Mouse (Mus musculus): Measurements from ENCODE around the gene Gm49387. TPM values are rescaled to one million over a fixed set of nuclear protein-coding genes. Genes with fewer than 3 reads are reported as not detected.
A peak's percentile ranks its signal among the peaks of the same experiment; 100 is the strongest.
"Not testable (repeated sequence)": the region's sequence is repeated elsewhere in the genome, so short reads cannot be mapped to it uniquely, and the experiment has no call there.

The Gm49387 gene
- total RNA-seq, 1 experiment from 2014 or later: not detected

- peak; percentile 13; the same call in 1 of the 2 replicates for ATAC-seq (replicated peaks; ENCODE audit: low read depth, poor library complexity, severe bottlenecking)
Observed at GRCm38 (mm10) chr14:31644931-31645547, 4.4 kb upstream of the Gm49387 start.

GRCm38 (mm10) chr14:31644183-31644830 lies 3.6 kb upstream of the Gm49387 start:
- ATAC-seq (replicated peaks; ENCODE audit: low read depth, poor library complexity, severe bottlenecking): no peak

DNA sequence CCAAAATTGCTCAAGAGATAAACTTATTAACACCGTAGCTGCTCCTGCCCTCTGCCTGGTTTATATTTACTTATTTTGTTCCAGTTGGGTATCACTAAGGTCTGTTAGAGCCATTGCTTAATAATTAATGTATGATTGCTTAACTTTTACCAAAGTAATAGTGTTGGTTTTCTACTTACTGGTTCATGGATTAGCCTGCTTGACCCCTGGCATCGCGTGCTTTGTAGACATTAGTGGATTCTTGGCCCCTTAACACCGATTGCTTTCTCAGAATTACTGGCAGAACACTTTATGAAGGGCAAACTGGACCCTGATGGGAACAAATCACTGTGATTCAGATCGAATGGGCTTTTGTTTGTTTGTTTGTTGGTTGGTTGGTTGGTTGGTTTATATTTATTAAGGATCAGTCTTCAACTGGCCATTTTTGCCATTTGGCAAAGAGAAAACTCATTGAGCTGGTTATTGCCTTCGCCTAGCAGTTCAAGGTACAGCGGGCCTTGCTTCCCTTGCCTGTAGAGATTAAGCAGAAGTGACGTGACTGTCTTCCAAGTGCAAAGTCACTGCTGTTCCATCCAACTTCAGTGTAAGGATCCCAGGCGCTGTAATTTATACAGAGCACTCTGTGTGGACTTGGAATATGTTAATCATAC lies 953 bp upstream of the Gm49387 start:
- no peak for ATAC-seq (replicated peaks; ENCODE audit: low read depth, poor library complexity, severe bottlenecking)

- ATAC-seq (replicated peaks; ENCODE audit: low read depth, poor library complexity, severe bottlenecking): peak; percentile 96
Observed at GRCm38 (mm10) chr14:31640890-31641505, 320 bp upstream of the Gm49387 start, which contains the start of the genes Btd and Hacl1. Btd (plus strand) TSS chr14:31641028. Hacl1 (minus strand) TSS chr14:31641286.

DNA sequence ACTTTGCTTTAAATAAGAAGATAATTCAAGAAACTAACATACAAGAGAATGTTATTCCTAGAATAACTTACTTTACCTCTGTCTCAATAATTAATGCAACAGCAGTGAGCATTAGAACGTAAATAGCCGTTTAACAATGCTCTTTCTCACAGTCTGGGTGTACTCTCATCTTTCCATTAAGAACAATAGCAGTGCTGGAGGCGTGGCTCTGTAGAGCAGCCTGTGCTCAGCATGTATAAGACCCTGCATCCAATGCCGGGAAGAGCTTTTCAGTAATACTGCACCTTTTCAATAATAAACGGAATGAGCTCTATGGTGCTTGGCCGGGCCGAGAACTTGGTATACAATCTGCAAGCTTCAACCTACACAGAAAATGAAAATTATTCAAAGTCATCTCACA lies 10.0 kb downstream of the Gm49387 start:
- ATAC-seq (replicated peaks; ENCODE audit: low read depth, poor library complexity, severe bottlenecking): no peak

- ATAC-seq (replicated peaks; ENCODE audit: low read depth, poor library complexity, severe bottlenecking): no peak
Observed at GRCm38 (mm10) chr14:31622748-31623147, 17.9 kb downstream of the Gm49387 start.

DNA sequence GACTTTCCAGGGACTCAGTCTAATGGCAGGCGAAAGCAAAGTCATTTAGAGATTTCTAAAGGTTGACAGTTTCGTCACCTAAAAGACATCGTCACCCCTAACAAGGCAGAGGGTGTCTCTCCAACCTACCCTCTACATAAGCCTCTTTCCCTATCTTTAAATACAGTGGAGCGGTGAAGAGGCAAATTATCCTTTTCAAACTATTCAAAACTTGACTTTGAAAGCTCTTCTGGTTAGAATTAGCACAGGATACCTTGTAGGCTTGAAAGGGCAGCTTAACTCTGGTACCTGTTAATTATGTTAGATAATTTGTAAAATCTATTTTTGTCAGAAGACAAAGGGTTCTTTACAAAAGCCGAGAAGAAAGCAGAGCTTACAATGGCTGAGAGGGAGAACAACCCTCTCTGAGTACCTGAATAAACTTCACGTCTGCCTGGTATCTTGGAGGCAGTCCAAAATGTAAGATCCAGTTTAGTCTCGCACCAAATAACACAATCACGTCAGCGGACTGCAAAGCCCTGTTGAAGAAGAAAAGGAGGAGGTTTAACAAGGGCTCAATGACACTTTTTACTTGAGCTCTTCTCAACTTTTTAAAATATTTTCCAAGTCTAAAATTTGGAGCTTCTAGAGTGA lies 20.0 kb downstream of the Gm49387 start:
- no peak for ATAC-seq (replicated peaks; ENCODE audit: low read depth, poor library complexity, severe bottlenecking)

DNA sequence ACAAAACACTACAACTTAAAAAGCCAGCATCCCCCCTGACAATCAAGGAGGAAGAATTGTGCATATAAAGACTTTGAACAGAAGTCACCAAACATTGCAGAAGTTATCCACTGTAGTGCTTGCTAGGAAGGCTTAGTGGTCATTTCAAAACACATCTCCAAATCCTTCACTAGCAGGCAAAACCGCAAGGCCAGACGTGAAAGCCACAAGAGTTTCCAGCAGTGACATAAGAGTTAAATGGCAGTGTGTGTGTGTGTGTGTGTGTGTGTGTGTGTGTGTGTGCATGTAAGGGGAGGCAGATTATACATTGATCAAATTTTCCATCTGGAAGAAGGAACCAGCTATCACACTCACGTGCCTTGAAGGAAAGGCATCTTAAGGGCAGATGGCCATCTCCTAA lies 22.7 kb downstream of the Gm49387 start:
- peak; percentile 81 for ATAC-seq (replicated peaks; ENCODE audit: low read depth, poor library complexity, severe bottlenecking)

DNA sequence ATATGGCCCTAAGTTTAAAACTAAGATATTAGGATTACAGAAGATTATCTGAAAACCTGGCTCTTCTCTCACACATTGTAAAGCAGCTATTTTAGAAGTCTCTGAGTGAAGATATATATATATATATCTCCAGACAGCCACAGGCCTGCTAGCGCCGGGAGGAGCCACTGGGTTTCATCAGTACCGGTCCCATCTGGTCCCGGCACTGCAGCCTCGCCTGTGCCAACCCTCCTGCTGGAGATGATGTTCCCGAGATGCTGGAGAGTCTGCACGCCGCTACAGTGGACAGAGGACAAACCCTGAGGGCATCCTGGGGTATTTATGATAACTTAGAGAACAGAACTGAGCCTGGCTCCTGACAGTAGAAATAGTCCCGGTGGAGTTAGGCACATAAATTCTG lies 23.5 kb downstream of the Gm49387 start:
- no peak for ATAC-seq (replicated peaks; ENCODE audit: low read depth, poor library complexity, severe bottlenecking)

- no peak for ATAC-seq (replicated peaks; ENCODE audit: low read depth, poor library complexity, severe bottlenecking)
Observed at GRCm38 (mm10) chr14:31613671-31614070, 27.0 kb downstream of the Gm49387 start.

- ATAC-seq (replicated peaks; ENCODE audit: low read depth, poor library complexity, severe bottlenecking): no peak
Observed at GRCm38 (mm10) chr14:31611986-31612385, 28.7 kb downstream of the Gm49387 start.

- ATAC-seq (replicated peaks; ENCODE audit: low read depth, poor library complexity, severe bottlenecking): no peak
Observed at GRCm38 (mm10) chr14:31605514-31605913, 35.2 kb downstream of the Gm49387 start.

GRCm38 (mm10) chr14:31604916-31605315 lies 35.8 kb downstream of the Gm49387 start:
- peak; percentile 53; the same call in 1 of the 2 replicates for ATAC-seq (replicated peaks; ENCODE audit: low read depth, poor library complexity, severe bottlenecking)

DNA sequence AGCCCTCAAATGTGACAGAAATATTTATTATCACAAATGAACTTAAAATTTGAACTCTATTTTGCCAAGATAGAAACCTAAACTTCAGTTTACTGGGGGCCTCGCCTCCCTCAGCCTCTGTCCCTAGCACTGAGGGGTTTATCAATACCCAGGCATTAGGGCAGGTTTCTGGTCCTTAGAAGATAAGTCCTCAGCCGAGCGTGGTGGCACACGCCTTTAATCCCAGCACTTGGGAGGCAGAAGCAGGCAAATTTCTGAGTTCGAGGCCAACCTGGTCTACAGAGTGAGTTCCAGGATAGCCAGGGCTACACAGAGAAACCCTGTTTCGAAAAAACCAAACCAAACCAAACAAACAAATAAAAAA lies 38.1 kb downstream of the Gm49387 start:
- not testable (repeated sequence) for ATAC-seq (replicated peaks; ENCODE audit: low read depth, poor library complexity, severe bottlenecking)

GRCm38 (mm10) chr14:31601908-31602615 lies 38.6 kb downstream of the Gm49387 start:
- ATAC-seq (replicated peaks; ENCODE audit: low read depth, poor library complexity, severe bottlenecking): no peak

- ATAC-seq (replicated peaks; ENCODE audit: low read depth, poor library complexity, severe bottlenecking): no peak
Observed at GRCm38 (mm10) chr14:31597446-31597845, 43.2 kb downstream of the Gm49387 start.

DNA sequence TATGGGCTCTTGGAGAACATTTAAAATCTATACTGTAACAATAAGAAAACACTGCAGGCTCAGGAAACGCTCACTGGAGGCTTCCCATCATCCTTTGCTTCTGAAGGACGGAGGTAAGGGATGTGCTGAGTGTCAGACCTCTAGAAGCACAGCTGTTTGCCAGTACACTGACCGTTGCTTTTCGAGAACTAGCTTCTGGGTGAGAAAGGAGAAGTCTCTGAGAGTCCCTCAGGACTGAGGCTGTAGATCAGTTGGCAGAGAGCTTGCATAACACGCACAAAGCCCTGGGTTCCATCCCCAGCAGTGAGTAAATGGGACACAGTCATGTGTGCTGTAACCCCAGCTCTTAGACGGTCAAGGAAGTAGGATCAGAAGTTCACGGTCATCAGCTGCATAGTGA lies 44.3 kb downstream of the Gm49387 start:
- ATAC-seq (replicated peaks; ENCODE audit: low read depth, poor library complexity, severe bottlenecking): peak; percentile 63

GRCm38 (mm10) chr14:31594693-31595092 lies 46.0 kb downstream of the Gm49387 start:
- no peak for ATAC-seq (replicated peaks; ENCODE audit: low read depth, poor library complexity, severe bottlenecking)

DNA sequence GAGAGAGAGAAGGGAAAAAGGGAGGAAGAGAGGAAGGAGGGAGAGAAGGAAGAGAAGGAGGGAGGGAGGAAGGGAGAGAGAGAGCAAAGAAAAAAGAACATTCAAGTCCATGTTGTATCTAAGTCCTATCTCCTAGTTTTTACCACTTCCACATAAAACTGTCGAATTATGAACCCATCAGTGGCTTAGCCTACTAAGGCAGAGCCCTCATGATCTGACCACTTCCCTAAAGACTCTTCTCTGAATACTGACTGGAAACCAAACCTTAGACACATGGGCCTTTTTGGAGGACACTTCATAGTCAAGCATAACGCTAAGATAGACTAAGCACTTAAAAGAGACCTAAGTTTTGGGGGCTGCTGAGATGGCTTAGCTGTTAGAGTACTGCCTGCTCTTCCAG lies 47.6 kb downstream of the Gm49387 start:
- ATAC-seq (replicated peaks; ENCODE audit: low read depth, poor library complexity, severe bottlenecking): peak; percentile 86

DNA sequence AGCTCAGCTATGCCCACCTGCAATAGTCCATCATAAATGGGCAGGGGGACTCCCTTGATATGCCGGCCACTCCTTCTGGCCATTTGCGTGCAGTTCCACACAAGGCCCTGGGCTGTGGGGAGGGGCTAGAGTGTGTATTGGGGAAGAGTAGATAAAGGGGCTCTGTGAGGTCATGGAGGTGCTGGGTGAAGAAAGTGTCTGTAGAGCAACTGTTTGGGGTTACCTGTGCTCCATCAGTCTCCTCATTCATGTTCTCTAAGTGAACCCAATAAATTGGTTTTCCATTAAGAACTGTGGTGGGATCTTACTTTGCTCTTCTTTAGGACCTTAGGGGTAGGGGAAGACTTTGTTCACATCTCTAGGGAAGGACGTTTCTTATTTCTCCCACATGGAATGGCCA lies 49.4 kb downstream of the Gm49387 start, which contains the start of gene Colq:
Gene Colq, minus strand, starts transcription at position 101 of the 400 bp plus-strand sequence.
- ATAC-seq (replicated peaks; ENCODE audit: low read depth, poor library complexity, severe bottlenecking): no peak
